ENCODE assay signal across 16 mouse cellular contexts in the genomic region with DNA sequence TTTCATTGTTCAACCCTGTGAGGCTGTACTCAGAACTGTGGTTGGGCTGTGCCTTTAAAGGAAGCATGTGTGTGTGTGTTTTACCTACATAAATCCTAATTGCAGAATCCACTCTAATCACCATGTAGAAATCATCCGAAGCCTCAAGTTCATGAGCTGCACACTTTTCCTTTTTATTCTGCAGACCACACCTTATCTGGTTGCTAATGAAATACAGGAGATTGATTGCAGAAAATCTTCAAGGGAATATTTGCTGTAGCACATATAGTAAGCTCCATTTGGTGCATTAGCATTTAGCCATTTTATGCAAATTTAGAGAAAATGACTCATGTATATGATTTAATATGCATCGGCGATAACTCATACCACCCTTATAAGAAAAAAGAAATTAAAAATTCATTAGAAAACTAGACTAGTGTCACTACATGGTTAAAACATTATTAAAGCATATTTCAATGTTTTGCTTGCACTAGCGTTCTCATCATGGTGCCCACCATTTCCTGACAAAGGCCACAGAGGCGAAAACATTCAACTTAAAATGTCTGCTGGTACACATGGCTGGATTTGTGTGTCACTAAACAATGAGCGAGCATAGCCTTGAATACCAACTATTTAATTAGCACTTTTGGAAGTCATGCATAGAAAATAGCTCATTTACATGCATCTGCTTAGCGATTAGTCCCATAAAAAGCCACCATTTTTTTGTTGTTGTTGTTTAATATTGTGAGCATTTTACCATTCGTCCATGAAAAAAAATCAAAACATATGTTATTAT.
DNase-seq lines count a peak whose midpoint lies in the region; ATAC-seq lines count a peak whose summit lies in the region.
"Had no signal": no experiment of that assay in that cellular context is flagged by ENCODE, and none has a peak within 500 bp of the region (broad histone marks: within the 10 kb centered on the region; RNA-seq: fewer than 3 reads in every experiment).

No protein-coding gene starts in this region.

- peaks cover 28% of the 10 kb centered on the region for H3K4me1 ChIP-seq in forebrain, embryonic 10.5 days
- H3K4me1 ChIP-seq in hindbrain, embryonic 13.5 days (replicated peaks): peaks cover 17% of the 10 kb centered on the region
- H3K4me1 ChIP-seq in neural tube, embryonic 12.5 days: peaks cover 3% of the 10 kb centered on the region; the same call in 1 of the 2 replicates
- H3K4me1 ChIP-seq: embryonic facial prominence, embryonic 12.5 days had no signal

- H3K27ac ChIP-seq in forebrain, embryonic 10.5 days: peak overlapping the region; percentile 68; the same call in 1 of the 2 replicates
- peak overlapping the region; percentile 83 for H3K27ac ChIP-seq in hindbrain, embryonic 13.5 days
- H3K27ac ChIP-seq in neural tube, embryonic 12.5 days: no peak overlapping the region; the same call in 1 of the 2 replicates
- H3K27ac ChIP-seq: embryonic facial prominence, embryonic 12.5 days; limb, embryonic 15.5 days had no signal

- H3K4me2 ChIP-seq in hindbrain, embryonic 13.5 days: peak overlapping the region; percentile 30
- peak overlapping the region; percentile 30; the same call in 1 of the 2 replicates for H3K4me2 ChIP-seq in neural tube, embryonic 12.5 days (replicated peaks)
- H3K4me2 ChIP-seq: embryonic facial prominence, embryonic 12.5 days; limb, embryonic 15.5 days had no signal

- H3K9ac ChIP-seq in hindbrain, embryonic 13.5 days: no peak overlapping the region
- H3K9ac ChIP-seq in neural tube, embryonic 12.5 days: no peak overlapping the region
- H3K9ac ChIP-seq: embryonic facial prominence, embryonic 12.5 days; limb, embryonic 15.5 days; liver, postnatal 0 days had no signal

- ATAC-seq in hindbrain, embryonic 13.5 days (ENCODE audit: low FRiP score): peak; percentile 31
- ATAC-seq in neural tube, embryonic 12.5 days (ENCODE audit: low FRiP score, low read depth): peak; percentile 44
- ATAC-seq: CD4-positive, CD25-positive, alpha-beta regulatory T cell, adult 4 months; intestine, embryonic 16.5 days; liver, postnatal 0 days had no signal

- no peaks in the 10 kb centered on the region for H3K9me3 ChIP-seq in forebrain, embryonic 10.5 days
- H3K9me3 ChIP-seq in hindbrain, embryonic 13.5 days: no peaks in the 10 kb centered on the region
- H3K9me3 ChIP-seq in neural tube, embryonic 12.5 days: no peaks in the 10 kb centered on the region
- H3K9me3 ChIP-seq: embryonic facial prominence, embryonic 12.5 days; limb, embryonic 15.5 days had no signal

- 69% methylated on average over 8 of the region's 8 CpGs for WGBS in forebrain, embryonic 10.5 days
- 29% methylated on average over 8 of the region's 8 CpGs for WGBS in hindbrain, embryonic 13.5 days
- WGBS in neural tube, embryonic 12.5 days: 44% methylated on average over 8 of the region's 8 CpGs

- H3K36me3 ChIP-seq in forebrain, embryonic 10.5 days (replicated peaks): no peaks in the 10 kb centered on the region
- no peaks in the 10 kb centered on the region for H3K36me3 ChIP-seq in hindbrain, embryonic 13.5 days
- no peaks in the 10 kb centered on the region for H3K36me3 ChIP-seq in neural tube, embryonic 12.5 days
- H3K36me3 ChIP-seq: embryonic facial prominence, embryonic 12.5 days; limb, embryonic 15.5 days had no signal

- H3K27me3 ChIP-seq in forebrain, embryonic 10.5 days (ENCODE audit: poor library complexity, severe bottlenecking): peaks cover 29% of the 10 kb centered on the region
- no peaks in the 10 kb centered on the region for H3K27me3 ChIP-seq in hindbrain, embryonic 13.5 days
- no peaks in the 10 kb centered on the region for H3K27me3 ChIP-seq in neural tube, embryonic 12.5 days (replicated peaks)
- H3K27me3 ChIP-seq: embryonic facial prominence, embryonic 12.5 days had no signal

- peak; percentile 31 for DNase-seq in brain, adult 2 months (ENCODE audit: low read depth, low spot score)
- DNase-seq in forebrain, embryonic 10.5 days (ENCODE audit: extremely low spot score, low spot score): no peak
- DNase-seq in ovary, postnatal 14 days (ENCODE audit: low spot score): no peak
- DNase-seq in lung, postnatal 14 days: no peak
- DNase-seq in right cerebral cortex, adult 2 months (ENCODE audit: low spot score in 2 of 2): no peak
- DNase-seq: cerebellum, adult 11 months; gastrocnemius, postnatal 14 days; heart, postnatal 10 days; liver, postnatal 0 days; thymus, postnatal 25 days had no signal

- H3K4me3 ChIP-seq in forebrain, embryonic 10.5 days: no peak overlapping the region
- H3K4me3 ChIP-seq in hindbrain, embryonic 13.5 days: no peak overlapping the region
- no peak overlapping the region for H3K4me3 ChIP-seq in neural tube, embryonic 12.5 days
- H3K4me3 ChIP-seq: embryonic facial prominence, embryonic 12.5 days; limb, embryonic 15.5 days had no signal
